Mouse (Mus musculus): ENCODE data around the gene Ranbp3.

DNA sequence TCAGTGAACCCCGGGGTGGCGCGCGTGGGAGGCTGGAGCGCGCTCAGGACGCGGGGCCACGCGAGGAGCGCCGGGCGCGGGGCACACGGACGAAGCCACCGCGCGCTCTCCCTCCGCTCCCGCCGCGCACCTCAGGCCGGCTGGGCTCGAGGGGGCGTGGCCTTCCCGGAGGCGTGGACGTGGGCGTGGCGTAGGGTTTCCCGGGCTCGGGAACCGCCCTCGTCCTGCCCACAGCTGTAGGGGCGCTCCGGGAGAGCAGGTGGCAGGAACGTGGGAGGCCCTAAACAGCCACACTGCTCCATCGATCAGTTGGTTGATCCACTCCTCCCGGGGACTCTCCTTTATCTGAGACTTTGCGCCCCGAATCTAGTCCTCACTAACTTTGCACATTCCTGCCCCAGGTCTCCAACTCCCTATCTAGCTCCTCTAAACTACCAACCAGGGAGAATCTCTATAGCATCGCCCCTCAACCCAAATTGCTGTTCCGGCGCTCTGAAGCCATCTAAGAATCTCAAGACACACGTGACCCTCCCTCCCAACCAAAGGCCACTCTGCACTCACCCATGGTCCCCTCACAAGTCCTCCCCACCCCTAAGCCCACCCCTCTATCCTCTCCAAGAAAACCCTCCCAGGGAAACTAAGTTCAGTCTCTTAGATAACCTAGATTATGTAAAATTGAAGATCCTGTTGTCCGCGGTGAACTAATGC is 84.5 kb downstream of the Ranbp3 start, which contains the start of gene Nrtn:
- no peak for TF ChIP-seq POLR2A (IDR thresholded peaks at IDR 0.05; ENCODE audit: control insufficient read depth, low read depth, low read length)
- no peak for TF ChIP-seq CTCF (IDR thresholded peaks at IDR 0.05; ENCODE audit: control insufficient read depth, insufficient read depth, insufficient replicate concordance, low read depth, low read length)
